Mouse (Mus musculus) v-Abl transformed pro-B cells (cell line): ENCODE data around the gene Slc8a1.

Experiments
- in situ Hi-C, 2 experiments: fragments of 400-800 bp; cut with MboI; formaldehyde crosslinking; loops; one replicate each; pipeline ENCODE4 v1.15.1; 2025; ENCODE audit not compliant: unreplicated experiment in 2 of 2

Gene Slc8a1

DNA sequence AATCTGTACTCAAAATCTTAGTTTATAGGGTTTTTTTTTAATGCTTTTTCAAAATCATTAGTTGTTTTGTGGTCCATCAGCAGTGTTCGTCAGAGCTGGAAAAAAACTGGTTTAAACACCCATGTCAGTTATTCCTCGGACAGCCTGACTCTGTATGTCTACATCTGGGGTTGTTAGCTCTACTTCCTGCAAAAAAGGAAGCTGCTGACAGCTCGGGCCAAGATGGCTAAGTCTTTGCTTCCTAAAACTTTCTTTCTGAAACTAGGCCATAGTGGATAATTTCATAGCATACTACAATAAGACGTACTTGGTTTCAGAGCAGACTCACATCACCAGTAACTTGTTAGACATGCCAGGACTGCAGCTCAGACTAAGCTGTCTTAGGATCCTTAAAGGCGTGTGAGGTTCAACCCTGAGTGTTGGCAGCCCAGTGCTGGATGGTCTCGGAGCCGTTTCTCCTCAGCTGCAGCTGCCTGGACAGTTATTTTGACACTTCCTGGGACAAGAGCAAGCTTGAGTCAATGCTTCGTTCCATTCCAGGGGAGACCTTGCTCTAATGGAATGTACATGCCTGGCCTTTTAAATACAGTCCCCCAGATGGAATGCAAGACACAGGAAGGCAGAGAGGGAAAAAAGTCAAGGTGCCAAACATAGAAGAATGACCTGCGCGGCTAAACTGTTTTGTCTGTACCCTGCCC lies 158.3 kb downstream of the Slc8a1 start:
- in situ Hi-C loops, result no loop called here

DNA sequence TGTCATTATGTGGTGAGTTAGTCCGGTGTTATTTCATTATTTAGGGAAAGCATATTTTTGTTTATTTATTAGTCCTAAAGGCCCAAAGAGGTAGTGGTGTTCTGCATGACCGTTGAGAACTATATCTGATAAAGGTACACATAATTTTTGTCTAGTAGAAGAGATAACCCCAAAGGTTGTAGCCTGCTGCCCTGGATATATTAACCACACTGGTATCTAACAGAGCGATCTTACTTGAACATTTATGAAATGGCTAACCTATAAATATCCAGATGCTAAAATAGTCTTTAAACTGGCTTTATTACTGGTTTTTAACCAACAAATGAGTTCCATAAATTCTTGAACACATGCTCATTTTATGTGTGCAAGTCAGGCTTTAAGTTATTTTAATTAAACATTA lies 161.3 kb downstream of the Slc8a1 start:
- in situ Hi-C loops, result no loop called here

- in situ Hi-C loops, result no loop called here
These were observed 172.4 kb downstream of the Slc8a1 start for GRCm38 (mm10) chr17:81565634-81566372.

DNA sequence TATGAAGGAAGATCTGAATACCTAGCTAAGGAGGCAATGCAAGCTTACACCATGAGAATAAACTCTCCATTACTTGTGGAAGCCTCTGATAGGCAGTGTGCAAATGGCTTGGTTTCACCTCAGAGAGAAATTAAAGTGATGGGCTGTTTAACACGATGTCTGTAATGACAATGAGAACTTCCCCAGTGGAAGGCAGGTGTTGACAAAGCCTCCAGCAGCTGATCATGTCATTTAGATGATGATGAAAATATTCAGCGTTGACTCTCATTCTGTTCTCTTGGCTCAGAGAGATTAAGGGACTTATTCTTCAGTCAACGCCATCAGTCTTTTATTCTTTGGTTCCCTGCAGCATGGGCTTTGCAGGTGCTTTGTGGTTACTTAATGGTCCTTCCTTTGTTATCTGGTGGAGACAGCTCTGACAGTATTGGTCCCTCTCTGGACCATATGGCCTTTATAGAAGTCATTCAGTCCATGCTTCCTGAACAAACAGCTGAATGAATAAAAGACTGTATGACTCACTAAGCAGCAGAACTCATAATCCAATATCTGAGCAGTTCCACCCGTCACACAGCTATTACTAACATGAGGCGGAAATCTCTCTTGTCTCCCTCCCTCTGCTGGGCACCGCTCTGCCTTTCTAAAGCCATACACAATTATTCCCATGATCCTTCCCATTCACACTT lies 184.0 kb downstream of the Slc8a1 start:
- in situ Hi-C loops, result no loop called here

- in situ Hi-C loops, result no loop called here
These were observed 186.1 kb downstream of the Slc8a1 start for GRCm38 (mm10) chr17:81551856-81552635.

- in situ Hi-C loops, result no loop called here
These were observed 187.3 kb downstream of the Slc8a1 start for GRCm38 (mm10) chr17:81550864-81551263.

GRCm38 (mm10) chr17:81548016-81548415 lies 190.2 kb downstream of the Slc8a1 start:
- in situ Hi-C loops, result no loop called here

DNA sequence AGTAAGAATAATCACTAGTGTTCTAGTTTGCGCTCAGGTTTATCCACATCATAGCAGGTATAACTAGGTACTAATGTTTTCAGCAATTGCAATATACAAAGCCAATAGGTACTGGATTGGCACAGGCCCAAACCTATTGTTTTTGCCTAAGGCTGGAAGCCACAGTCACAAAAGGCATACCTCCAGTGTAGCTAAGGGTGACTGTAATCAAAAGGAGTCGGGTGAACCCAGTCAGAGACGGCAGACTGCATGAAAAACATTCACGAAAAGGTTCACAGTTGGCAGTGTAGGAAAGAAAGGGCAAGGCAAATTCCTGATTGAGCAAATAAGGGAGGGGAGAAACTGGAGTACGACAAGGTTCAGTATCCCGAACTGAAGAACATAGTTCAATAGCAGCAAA lies 191.7 kb downstream of the Slc8a1 start:
- in situ Hi-C loops, result no loop called here

- in situ Hi-C loops, result no loop called here
These were observed 192.2 kb downstream of the Slc8a1 start for GRCm38 (mm10) chr17:81546012-81546411.

DNA sequence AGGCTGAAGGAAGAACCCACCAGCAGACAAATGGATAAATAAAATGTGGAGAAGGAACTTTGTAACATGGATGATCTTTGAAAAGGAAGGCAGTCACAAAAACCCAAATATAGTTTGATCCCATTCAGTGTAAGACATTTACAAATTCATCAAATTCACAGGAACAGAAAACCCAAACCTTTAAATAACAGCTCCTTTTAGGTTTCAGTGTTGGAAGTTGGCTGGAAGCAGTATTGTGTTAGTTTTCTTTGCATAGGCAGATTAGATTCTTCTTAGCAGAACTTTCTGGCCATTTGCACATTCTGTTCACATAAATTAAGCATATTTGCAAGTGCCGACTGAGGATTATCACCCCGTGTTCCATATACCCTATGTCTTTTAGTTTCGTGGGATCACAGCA lies 193.3 kb downstream of the Slc8a1 start:
- in situ Hi-C loops, result no loop called here

GRCm38 (mm10) chr17:81542313-81543185 lies 195.6 kb downstream of the Slc8a1 start:
- in situ Hi-C loops, result no loop called here

- in situ Hi-C loops, result no loop called here
These were observed 199.7 kb downstream of the Slc8a1 start for GRCm38 (mm10) chr17:81538163-81539160.

DNA sequence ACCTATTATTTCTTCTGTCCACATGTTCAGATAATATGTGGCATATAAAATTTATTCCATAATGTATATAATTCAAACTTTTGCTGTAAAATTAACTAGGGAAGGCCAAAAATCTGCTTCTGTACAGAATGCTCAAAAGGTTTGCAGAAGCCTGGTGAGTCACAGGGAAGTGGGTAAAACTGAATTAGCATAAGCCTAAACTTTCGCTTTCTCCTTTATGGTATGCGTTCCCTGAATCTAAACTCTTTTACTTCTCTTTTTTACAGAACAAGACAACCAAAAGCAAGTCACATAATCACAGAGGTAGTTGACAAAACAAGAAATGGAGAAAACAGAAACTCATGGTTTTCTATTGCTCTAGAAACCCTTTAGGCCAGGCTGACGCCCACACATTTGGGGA lies 202.1 kb downstream of the Slc8a1 start:
- in situ Hi-C loops, result no loop called here

DNA sequence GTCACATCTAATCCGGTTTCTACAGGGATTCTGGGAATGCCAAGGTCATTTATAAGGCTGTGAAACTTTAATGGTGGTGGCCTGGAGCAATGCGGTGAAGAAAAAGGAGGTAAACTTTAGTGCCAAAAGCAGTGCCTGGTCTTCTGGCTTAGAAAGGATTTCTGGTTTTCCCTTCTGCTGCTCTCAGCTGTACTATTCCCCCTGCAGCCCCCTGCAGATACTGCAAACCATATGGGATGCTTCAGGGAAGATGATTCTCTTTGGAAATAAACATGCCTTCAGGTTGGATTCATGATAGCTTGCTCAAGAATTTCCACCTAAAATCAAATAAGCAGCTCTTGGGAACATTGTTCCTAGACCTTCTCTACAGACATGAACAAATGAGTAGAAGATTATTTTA lies 208.3 kb downstream of the Slc8a1 start:
- in situ Hi-C loops, result no loop called here

DNA sequence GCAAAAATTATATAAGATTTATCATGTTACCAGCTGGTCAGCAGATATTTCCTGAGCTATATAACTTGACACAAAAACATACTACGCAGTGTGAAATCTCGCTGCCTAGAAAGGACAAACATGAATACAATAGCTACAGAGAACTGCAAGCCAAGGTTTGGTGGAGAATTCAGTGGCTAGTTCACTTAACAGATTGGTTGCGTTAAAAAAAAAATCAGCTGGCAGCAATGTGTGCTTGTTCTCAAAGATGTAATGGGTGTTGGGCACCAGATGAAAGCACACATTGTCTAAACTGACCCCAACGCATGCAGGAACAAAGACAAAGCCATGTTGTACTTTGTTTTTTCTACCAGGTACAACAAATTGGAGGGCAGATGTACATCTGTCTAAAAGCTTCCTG lies 209.2 kb downstream of the Slc8a1 start:
- in situ Hi-C loops, result no loop called here

GRCm38 (mm10) chr17:81526463-81526862 lies 211.7 kb downstream of the Slc8a1 start:
- in situ Hi-C loops, result no loop called here

GRCm38 (mm10) chr17:81524826-81525225 lies 213.4 kb downstream of the Slc8a1 start:
- in situ Hi-C loops, result no loop called here

GRCm38 (mm10) chr17:81523943-81524342 lies 214.2 kb downstream of the Slc8a1 start:
- in situ Hi-C loops, result no loop called here
